Mouse (Mus musculus) CH12.LX (cell line): ENCODE measurements around the gene Olfr401. TPM values are rescaled to one million over a fixed set of nuclear protein-coding genes. Genes with fewer than 3 reads are reported as not detected.

Experiments used
- DNase-seq: peaks from one replicate; pipeline ENCODE4 v3.0.0-alpha.2; 2013; ENCODE audit errors: extremely low read depth
- H3K27ac ChIP-seq: 2 replicates; pipeline ENCODE4 v1.5.1; 2012; ENCODE audit warnings: low read depth, mild to moderate bottlenecking, control low read depth, moderate library complexity; ENCODE audit not compliant: insufficient read depth
- H3K27me3 ChIP-seq: replicated peaks from 2 replicates; pipeline ENCODE3; 2012; ENCODE audit warnings: inconsistent platforms
- H3K36me3 ChIP-seq, 2 experiments: replicated peaks in 1 of 2; 2 replicates each; pipeline versions ENCODE3 to v1.6.1; 2012; ENCODE audit warnings: inconsistent platforms in 1 of 2, low read length in 1 of 2, mild to moderate bottlenecking in 1 of 2, mixed read lengths in 1 of 2, moderate library complexity in 1 of 2; ENCODE audit not compliant: control insufficient read depth in 1 of 2, insufficient read depth in 1 of 2
- H3K4me1 ChIP-seq, 2 experiments: 2 replicates each; pipeline ENCODE4 v1.6.1; 2012; ENCODE audit warnings: inconsistent platforms in 1 of 2, moderate library complexity in 1 of 2; ENCODE audit not compliant: insufficient read depth in 2 of 2, control insufficient read depth in 1 of 2
- H3K4me2 ChIP-seq: 2 replicates; pipeline ENCODE4 v1.6.1; 2012; ENCODE audit warnings: low read depth, mild to moderate bottlenecking, control low read depth; ENCODE audit not compliant: poor library complexity, insufficient read depth, severe bottlenecking
- H3K4me3 ChIP-seq, 3 experiments: fragments of 150-350 bp in 1 of 3; sonication (generic) in 1 of 3; replicated peaks in 1 of 3; 2 replicates each; pipeline versions ENCODE3 to v1.5.1; 2011 to 2012; ENCODE audit warnings: low read depth in 2 of 3, low read length in 2 of 3, mild to moderate bottlenecking in 2 of 3, moderate library complexity in 2 of 3, control low read depth in 1 of 3, improper control_type of control experiment in 1 of 3, inconsistent platforms in 1 of 3, mixed read lengths in 1 of 3; ENCODE audit not compliant: poor library complexity in 1 of 3
- H3K79me2 ChIP-seq: replicated peaks from 2 replicates; pipeline ENCODE4 v1.6.1; 2012; ENCODE audit warnings: mild to moderate bottlenecking, moderate library complexity; ENCODE audit not compliant: control insufficient read depth, poor library complexity, insufficient read depth, severe bottlenecking; ENCODE audit errors: extremely low read depth
- H3K9ac ChIP-seq: 2 replicates; pipeline ENCODE4 v1.6.1; 2012; ENCODE audit warnings: low read depth, mild to moderate bottlenecking, control low read depth, moderate library complexity; ENCODE audit not compliant: insufficient read depth
- H3K9me3 ChIP-seq: replicated peaks from 2 replicates; pipeline ENCODE3; 2012; ENCODE audit warnings: low read length, inconsistent platforms, mixed read lengths
- BHLHE40 ChIP-seq: IDR thresholded peaks from 2 replicates; pipeline ENCODE4 v1.6.1; 2011; ENCODE audit warnings: mild to moderate bottlenecking, low read depth, low read length, improper control_type of control experiment
- CHD1 ChIP-seq: IDR thresholded peaks from 2 replicates; pipeline ENCODE4 v1.6.1; 2012; ENCODE audit warnings: low read depth, low read length, improper control_type of control experiment, inconsistent platforms
- ELF1 ChIP-seq: IDR thresholded peaks from 2 replicates; pipeline ENCODE4 v1.6.1; 2014; ENCODE audit warnings: low read depth, mild to moderate bottlenecking, inconsistent platforms, low read length, improper control_type of control experiment
- ETS1 ChIP-seq: conservative IDR thresholded peaks from 2 replicates; pipeline ENCODE4 v1.6.1; 2012; ENCODE audit warnings: low read depth, mild to moderate bottlenecking, inconsistent platforms, low read length, improper control_type of control experiment, moderate library complexity
- IRF4 ChIP-seq: IDR thresholded peaks from 2 replicates; pipeline ENCODE4 v1.6.1; 2014; ENCODE audit warnings: low read depth, mild to moderate bottlenecking, inconsistent platforms, low read length, improper control_type of control experiment
- JUND ChIP-seq: conservative IDR thresholded peaks from 2 replicates; pipeline ENCODE4 v1.6.1; 2011; ENCODE audit warnings: low read depth, low read length, improper control_type of control experiment
- MAZ ChIP-seq: IDR thresholded peaks from 2 replicates; pipeline ENCODE4 v1.6.1; 2012; ENCODE audit warnings: low read depth, mild to moderate bottlenecking, inconsistent platforms, low read length, improper control_type of control experiment, moderate library complexity
- MEF2A ChIP-seq: IDR thresholded peaks from 2 replicates; pipeline ENCODE4 v1.6.1; 2014; ENCODE audit warnings: low read depth, mild to moderate bottlenecking, inconsistent platforms, low read length, improper control_type of control experiment, borderline replicate concordance
- MXI1 ChIP-seq: IDR thresholded peaks from 2 replicates; pipeline ENCODE4 v1.6.1; 2011; ENCODE audit warnings: mild to moderate bottlenecking, low read depth, low read length, improper control_type of control experiment
- NELFE ChIP-seq: IDR thresholded peaks from 2 replicates; pipeline ENCODE4 v1.6.1; 2011; ENCODE audit warnings: low read depth, low read length, improper control_type of control experiment
- NRF1 ChIP-seq: IDR thresholded peaks from 2 replicates; pipeline ENCODE4 v1.6.1; 2014; ENCODE audit warnings: low read depth, mild to moderate bottlenecking, inconsistent platforms, low read length, improper control_type of control experiment, moderate library complexity
- POLR2A ChIP-seq: IDR thresholded peaks from 2 replicates; pipeline ENCODE4 v1.6.1; 2011; ENCODE audit warnings: low read depth, mild to moderate bottlenecking, improper control_type of control experiment, low read length
- POLR2AphosphoS2 ChIP-seq: IDR thresholded peaks from 2 replicates; pipeline ENCODE4 v1.6.1; 2011; ENCODE audit warnings: low read depth, low read length, improper control_type of control experiment
- RAD21 ChIP-seq: IDR thresholded peaks from 2 replicates; pipeline ENCODE4 v1.6.1; 2011; ENCODE audit warnings: low read depth, mild to moderate bottlenecking, low read length, improper control_type of control experiment, moderate library complexity
- SIN3A ChIP-seq: IDR thresholded peaks from 2 replicates; pipeline ENCODE4 v1.6.1; 2012; ENCODE audit warnings: low read length, improper control_type of control experiment, inconsistent platforms
- SMC3 ChIP-seq: IDR thresholded peaks from 2 replicates; pipeline ENCODE4 v1.6.1; 2011; ENCODE audit warnings: low read depth, low read length, improper control_type of control experiment
- TBP ChIP-seq: conservative IDR thresholded peaks from 2 replicates; pipeline ENCODE4 v1.6.1; 2011; ENCODE audit warnings: low read depth, low read length, improper control_type of control experiment
- USF1 ChIP-seq: IDR thresholded peaks from 2 replicates; pipeline ENCODE4 v1.6.1; 2014; ENCODE audit warnings: low read depth, mild to moderate bottlenecking, inconsistent platforms, low read length, improper control_type of control experiment
- ZC3H11A ChIP-seq: IDR thresholded peaks from 2 replicates; pipeline ENCODE4 v1.6.1; 2012; ENCODE audit warnings: low read depth, mild to moderate bottlenecking, inconsistent platforms, low read length, improper control_type of control experiment
- ZMIZ1 ChIP-seq: IDR thresholded peaks from 2 replicates; pipeline ENCODE4 v1.6.1; 2012; ENCODE audit warnings: low read depth, mild to moderate bottlenecking, inconsistent platforms, low read length, improper control_type of control experiment
- dilution Hi-C: fragments of 300-500 bp; cut with MboI; formaldehyde crosslinking; loops from 2 replicates; pipeline ENCODE4 v1.14.3; 2020; ENCODE audit warnings: low sequenced_read_pairs; ENCODE audit not compliant: extremely low pct_unique_long_range_greater_than_20kb, extremely low pct_ligation_motif_present
- in situ Hi-C: fragments of 300-500 bp; cut with MboI; formaldehyde crosslinking; loops from 3 replicates; pipeline ENCODE4 v1.14.3; 2019; ENCODE audit warnings: low sequenced_read_pairs, low pct_ligation_motif_present, low pct_unique_long_range_greater_than_20kb, mixed read lengths
- polyA plus RNA-seq: library from polyadenylated mRNA; unstranded; fragments of >175 nt; gene quantifications from 2 replicates; pipeline ENCODE4 v1.2.1, GENCODE M21; 2012; ENCODE audit warnings: low read depth; ENCODE audit not compliant: insufficient read length
- total RNA-seq, 2 experiments: library from RNA; depleted of rRNA; stranded (reverse); fragments of 300-350 nt in 1 of 2; fragments of >200 nt in 1 of 2; gene quantifications; 2 replicates each; pipeline ENCODE4 v1.2.3; 2012 to 2014

Olfr401 gene
- total and polyA plus RNA-seq, 3 experiments = not detected

GRCm38 (mm10) chr11:74153229-74153628 lies 39.7 kb downstream of the Olfr401 start, which contains the start of gene Olfr402:
Gene Olfr402 (plus strand): TSS chr11:74153529.
- Histone ChIP-seq H3K4me1 (no peaks in the 10 kb centered on the region), H3K27ac (no peak within 1 kb of the TSS), H3K4me2 (no peak within 1 kb of the TSS)
- dilution Hi-C loops = no loop called here
- TF ChIP-seq MAZ = no peak
- no peak for TF ChIP-seq TBP
- TF ChIP-seq SIN3A = no peak
- no peak for TF ChIP-seq BHLHE40
- no peak for TF ChIP-seq NELFE
- TF ChIP-seq ETS1 = no peak
- TF ChIP-seq, all 38 proteins: peak for 0
- no peak for DNase-seq
- Histone ChIP-seq H3K27me3 (peaks cover 64% of the 10 kb centered on the region), H3K9ac (no peak within 1 kb of the TSS), H3K79me2 (no peaks in the 10 kb centered on the region), H3K9me3 (no peaks in the 10 kb centered on the region), H3K36me3 (no peaks in the 10 kb centered on the region), H3K4me3 (no peak within 1 kb of the TSS)
- in situ Hi-C loops = no loop called here

GRCm38 (mm10) chr11:74168771-74169170 lies 55.3 kb downstream of the Olfr401 start:
- no peaks in the 10 kb centered on the region for H3K9me3 ChIP-seq
- in situ Hi-C loops (no loop called here), dilution Hi-C loops (no loop called here)
- H3K4me1 ChIP-seq = no peaks in the 10 kb centered on the region
- no peak overlapping the region for H3K4me3 ChIP-seq
- H3K36me3 ChIP-seq = no peaks in the 10 kb centered on the region
- H3K79me2 ChIP-seq = no peaks in the 10 kb centered on the region
- H3K4me2 ChIP-seq = no peak overlapping the region
- TF ChIP-seq MXI1 (no peak), NELFE (no peak), TBP (no peak), ZC3H11A (no peak), SMC3 (no peak), POLR2AphosphoS2 (no peak), IRF4 (no peak), MAZ (no peak), CHD1 (no peak), MEF2A (no peak), ELF1 (no peak), ZMIZ1 (no peak), POLR2A (no peak), SIN3A (no peak), JUND (no peak), RAD21 (no peak), USF1 (no peak), NRF1 (no peak), BHLHE40 (no peak)
- H3K27me3 ChIP-seq = peaks cover 24% of the 10 kb centered on the region
- no peak for DNase-seq
- H3K27ac ChIP-seq = no peak overlapping the region
- H3K9ac ChIP-seq = no peak overlapping the region

Other genes with a start within 250 kb of the Olfr401 start
- not detected in 2 replicates for gene Olfr394, start 222.9 kb upstream of the Olfr401 start, total RNA-seq (2012; rRNA removed)
- gene Olfr394, start 222.9 kb upstream of the Olfr401 start, total RNA-seq (2014; rRNA removed) = not detected in 2 replicates
- gene Olfr394, start 222.9 kb upstream of the Olfr401 start, polyA plus RNA-seq = not detected in 2 replicates
- gene Olfr395, start 204.4 kb upstream of the Olfr401 start, total RNA-seq (2012; rRNA removed) = not detected in 2 replicates
- not detected in 2 replicates for gene Olfr395, start 204.4 kb upstream of the Olfr401 start, total RNA-seq (2014; rRNA removed)
- gene Olfr395, start 204.4 kb upstream of the Olfr401 start, polyA plus RNA-seq = not detected in 2 replicates
- gene Olfr23, start 177.0 kb upstream of the Olfr401 start, total RNA-seq (2012; rRNA removed) = not detected in 2 replicates
- not detected in 2 replicates for gene Olfr23, start 177.0 kb upstream of the Olfr401 start, total RNA-seq (2014; rRNA removed)
- not detected in 2 replicates for gene Olfr23, start 177.0 kb upstream of the Olfr401 start, polyA plus RNA-seq
- not detected in 2 replicates for gene Olfr397, start 152.9 kb upstream of the Olfr401 start, total RNA-seq (2012; rRNA removed)
- gene Olfr397, start 152.9 kb upstream of the Olfr401 start, total RNA-seq (2014; rRNA removed) = not detected in 2 replicates
- gene Olfr397, start 152.9 kb upstream of the Olfr401 start, polyA plus RNA-seq = not detected in 2 replicates
- gene Olfr398, start 123.3 kb upstream of the Olfr401 start, total RNA-seq (2012; rRNA removed) = not detected in 2 replicates
- gene Olfr398, start 123.3 kb upstream of the Olfr401 start, total RNA-seq (2014; rRNA removed) = not detected in 2 replicates
- gene Olfr398, start 123.3 kb upstream of the Olfr401 start, polyA plus RNA-seq = not detected in 2 replicates
- gene Olfr139, start 57.2 kb upstream of the Olfr401 start, total RNA-seq (2012; rRNA removed) = not detected in 2 replicates
- gene Olfr139, start 57.2 kb upstream of the Olfr401 start, total RNA-seq (2014; rRNA removed) = not detected in 2 replicates
- not detected in 2 replicates for gene Olfr139, start 57.2 kb upstream of the Olfr401 start, polyA plus RNA-seq
- not detected in 2 replicates for gene Olfr399, start 57.1 kb upstream of the Olfr401 start, total RNA-seq (2012; rRNA removed)
- gene Olfr399, start 57.1 kb upstream of the Olfr401 start, total RNA-seq (2014; rRNA removed) = not detected in 2 replicates
- gene Olfr399, start 57.1 kb upstream of the Olfr401 start, polyA plus RNA-seq = not detected in 2 replicates
- not detected in 2 replicates for gene Zfp616, start 43.8 kb upstream of the Olfr401 start, total RNA-seq (2012; rRNA removed)
- gene Zfp616, start 43.8 kb upstream of the Olfr401 start, total RNA-seq (2014; rRNA removed) = not detected in 2 replicates
- not detected in 2 replicates for gene Zfp616, start 43.8 kb upstream of the Olfr401 start, polyA plus RNA-seq
- not detected in 2 replicates for gene Olfr402, start 39.8 kb downstream of the Olfr401 start, total RNA-seq (2012; rRNA removed)
- gene Olfr402, start 39.8 kb downstream of the Olfr401 start, total RNA-seq (2014; rRNA removed) = not detected in 2 replicates
- gene Olfr402, start 39.8 kb downstream of the Olfr401 start, polyA plus RNA-seq = not detected in 2 replicates
- not detected in 2 replicates for gene Olfr403, start 72.5 kb downstream of the Olfr401 start, total RNA-seq (2012; rRNA removed)
- gene Olfr403, start 72.5 kb downstream of the Olfr401 start, total RNA-seq (2014; rRNA removed) = not detected in 2 replicates
- gene Olfr403, start 72.5 kb downstream of the Olfr401 start, polyA plus RNA-seq = not detected in 2 replicates
- not detected in 2 replicates for gene Olfr43, start 97.7 kb downstream of the Olfr401 start, total RNA-seq (2012; rRNA removed)
- gene Olfr43, start 97.7 kb downstream of the Olfr401 start, total RNA-seq (2014; rRNA removed) = not detected in 2 replicates
- gene Olfr43, start 97.7 kb downstream of the Olfr401 start, polyA plus RNA-seq = not detected in 2 replicates
- gene Olfr406, start 146.1 kb downstream of the Olfr401 start, total RNA-seq (2012; rRNA removed) = not detected in 2 replicates
- not detected in 2 replicates for gene Olfr406, start 146.1 kb downstream of the Olfr401 start, total RNA-seq (2014; rRNA removed)
- gene Olfr406, start 146.1 kb downstream of the Olfr401 start, polyA plus RNA-seq = not detected in 2 replicates
- gene Olfr59, start 170.0 kb downstream of the Olfr401 start, total RNA-seq (2012; rRNA removed) = not detected in 2 replicates
- gene Olfr59, start 170.0 kb downstream of the Olfr401 start, total RNA-seq (2014; rRNA removed) = not detected in 2 replicates
- not detected in 2 replicates for gene Olfr59, start 170.0 kb downstream of the Olfr401 start, polyA plus RNA-seq
- gene Olfr410, start 224.3 kb downstream of the Olfr401 start, total RNA-seq (2012; rRNA removed) = not detected in 2 replicates
- not detected in 2 replicates for gene Olfr410, start 224.3 kb downstream of the Olfr401 start, total RNA-seq (2014; rRNA removed)
- gene Olfr410, start 224.3 kb downstream of the Olfr401 start, polyA plus RNA-seq = not detected in 2 replicates
- not detected in 2 replicates for gene Olfr411, start 238.9 kb downstream of the Olfr401 start, total RNA-seq (2012; rRNA removed)
- gene Olfr411, start 238.9 kb downstream of the Olfr401 start, total RNA-seq (2014; rRNA removed) = not detected in 2 replicates
- gene Olfr411, start 238.9 kb downstream of the Olfr401 start, polyA plus RNA-seq = not detected in 2 replicates
- gene Olfr412, start 248.4 kb downstream of the Olfr401 start, total RNA-seq (2012; rRNA removed) = not detected in 2 replicates
- gene Olfr412, start 248.4 kb downstream of the Olfr401 start, total RNA-seq (2014; rRNA removed) = not detected in 2 replicates
- gene Olfr412, start 248.4 kb downstream of the Olfr401 start, polyA plus RNA-seq = not detected in 2 replicates